Mouse (Mus musculus) limb, embryonic 14.5 days (tissue): ENCODE data around the gene Pnrc2. TPM values are rescaled to one million over a fixed set of nuclear protein-coding genes. Genes with fewer than 3 reads are reported as not detected.
A peak's percentile ranks its signal among the peaks of the same experiment; 100 is the strongest.

ENCODE experiments used
- ATAC-seq: fragments of 200-750 bp; cut with Nextera tagmentation; 2 replicates; pipeline ENCODE4 v1.8.0; 2017; ENCODE audit warnings: low read depth, moderate number of reproducible peaks, moderate TSS enrichment; ENCODE audit not compliant: low FRiP score
- DNase-seq: peaks from one replicate; pipeline ENCODE4 v3.0.0-alpha.2; 2015; ENCODE audit warnings: low spot score
- H3K27ac ChIP-seq: fragments of 300-500 bp; sonication (generic); replicated peaks from 2 replicates; pipeline ENCODE4 v1.5.1; 2014; ENCODE audit warnings: low read depth, mild to moderate bottlenecking, low read length, moderate library complexity, mixed read lengths
- H3K27me3 ChIP-seq: fragments of 300-500 bp; sonication (generic); 2 replicates; pipeline ENCODE4 v1.6.1; 2014; ENCODE audit warnings: low read length, mixed read lengths; ENCODE audit not compliant: control insufficient read depth, insufficient read depth
- H3K36me3 ChIP-seq: fragments of 300-500 bp; sonication (generic); 2 replicates; pipeline ENCODE4 v1.6.1; 2014; ENCODE audit warnings: mild to moderate bottlenecking, low read length, moderate library complexity, mixed read lengths; ENCODE audit not compliant: control insufficient read depth, insufficient read depth
- H3K4me1 ChIP-seq: fragments of 300-500 bp; sonication (generic); 2 replicates; pipeline ENCODE4 v1.6.1; 2014; ENCODE audit warnings: antibody characterized with exemption, low read length, mixed read lengths; ENCODE audit not compliant: control insufficient read depth, insufficient read depth
- H3K4me2 ChIP-seq: fragments of 300-500 bp; sonication (generic); replicated peaks from 2 replicates; pipeline ENCODE4 v1.6.1; 2014; ENCODE audit warnings: low read depth, mild to moderate bottlenecking, low read length, moderate library complexity; ENCODE audit not compliant: severe bottlenecking
- H3K4me3 ChIP-seq: fragments of 300-500 bp; sonication (generic); replicated peaks from 2 replicates; pipeline ENCODE4 v1.5.1; 2014; ENCODE audit warnings: low read length
- H3K9ac ChIP-seq: fragments of 300-500 bp; sonication (generic); 2 replicates; pipeline ENCODE4 v1.6.1; 2014; ENCODE audit warnings: mild to moderate bottlenecking, low read depth, low read length, moderate library complexity; ENCODE audit not compliant: severe bottlenecking
- H3K9me3 ChIP-seq: fragments of 300-500 bp; sonication (generic); 2 replicates; pipeline ENCODE4 v1.6.1; 2016; ENCODE audit warnings: low read length; ENCODE audit not compliant: control insufficient read depth
- POLR2A ChIP-seq: fragments of 200-500 bp; IDR thresholded peaks from 2 replicates; pipeline ENCODE4 v1.8.0; 2012; ENCODE audit warnings: inconsistent platforms, mild to moderate bottlenecking, moderate library complexity, borderline replicate concordance; ENCODE audit not compliant: insufficient read depth, insufficient read length; ENCODE audit errors: extremely low read depth
- WGBS: fragments of 180-500 bp; shearing (Covaris S2); extraction: QIAGEN DNeasy Blood & Tissue Kit; methylation state at CpG from one replicate; pipeline ENCODE4 v1.1.7; 2014; 5-methylcytosine and 5-hydroxymethylcytosine counted together
- polyA plus RNA-seq, 2 experiments: library from polyadenylated mRNA; depleted of rRNA in 1 of 2; stranded (reverse) in 1 of 2; unstranded in 1 of 2; fragments of >200 nt; fragmentation: Nextera tagmentation in 1 of 2; extraction: Ambion mirVana in 1 of 2; gene quantifications; 2 replicates each; pipeline versions ENCODE4 v1.2.1 to v1.2.3; 2012 to 2014

The Pnrc2 gene
- polyA plus RNA-seq, 2 experiments, result 105 to 165 TPM

GRCm38 (mm10) chr4:135919280-135919639, 45.6 kb upstream of the Pnrc2 start:
- ATAC-seq (no peak), DNase-seq (no peak)
- Histone ChIP-seq H3K4me3 (no peak overlapping the region), H3K27ac (no peak overlapping the region), H3K36me3 (peaks cover 6% of the 10 kb centered on the region; the same call in 1 of the 2 replicates), H3K27me3 (no peaks in the 10 kb centered on the region), H3K4me2 (no peak overlapping the region), H3K9ac (no peak overlapping the region), H3K4me1 (peaks cover 8% of the 10 kb centered on the region; the same call in 1 of the 2 replicates), H3K9me3 (no peaks in the 10 kb centered on the region)
- 92% methylated on average over 3 of the region's 3 CpGs for WGBS
- TF ChIP-seq POLR2A, result no peak

DNA sequence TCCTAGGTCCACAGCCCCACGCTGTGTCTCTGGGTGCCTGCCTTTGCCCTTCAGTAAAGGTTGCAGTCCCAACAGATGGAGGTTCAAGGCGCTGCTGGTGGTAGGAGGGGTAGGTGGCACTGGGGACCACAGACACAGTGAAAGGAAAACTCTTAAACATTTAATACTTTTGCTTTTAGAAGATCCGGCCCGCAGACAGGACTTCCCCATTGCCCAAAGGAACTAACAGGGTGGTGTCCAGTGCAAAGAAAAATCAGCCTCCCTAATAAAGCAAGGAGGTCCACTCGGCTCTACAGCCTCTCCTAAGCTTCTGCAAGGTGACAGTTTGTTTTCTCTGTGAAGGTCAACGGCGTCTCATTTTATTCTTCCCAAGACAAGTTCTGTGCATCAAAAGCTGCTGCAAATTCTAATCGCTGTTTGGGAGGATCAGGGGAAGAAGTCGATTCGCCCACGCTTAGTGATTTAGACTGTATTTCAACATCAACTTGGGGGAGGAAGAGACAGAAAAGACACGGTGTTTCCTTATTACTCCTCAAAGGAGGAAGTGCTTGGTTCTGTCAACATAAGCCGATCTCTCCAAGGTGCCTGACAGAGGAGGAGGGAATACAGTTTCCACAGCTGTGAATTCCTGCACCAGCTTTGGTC, 45.1 kb upstream of the Pnrc2 start:
- ATAC-seq (no peak), DNase-seq (no peak)
- H3K9me3 ChIP-seq, result no peaks in the 10 kb centered on the region
- TF ChIP-seq POLR2A, result no peak
- H3K4me2 ChIP-seq, result no peak overlapping the region
- H3K36me3 ChIP-seq, result peaks cover 5% of the 10 kb centered on the region; the same call in 1 of the 2 replicates
- 83% methylated on average over 13 of the region's 13 CpGs for WGBS
- H3K27ac ChIP-seq, result no peak overlapping the region
- no peaks in the 10 kb centered on the region for H3K27me3 ChIP-seq
- H3K4me3 ChIP-seq, result no peak overlapping the region
- no peak overlapping the region for H3K9ac ChIP-seq
- peaks cover 8% of the 10 kb centered on the region; the same call in 1 of the 2 replicates for H3K4me1 ChIP-seq

GRCm38 (mm10) chr4:135913433-135913832, 39.8 kb upstream of the Pnrc2 start:
- Histone ChIP-seq H3K27me3 (no peaks in the 10 kb centered on the region), H3K9me3 (no peaks in the 10 kb centered on the region), H3K4me2 (no peak overlapping the region), H3K4me1 (peaks cover 7% of the 10 kb centered on the region; the same call in 1 of the 2 replicates), H3K27ac (no peak overlapping the region), H3K36me3 (no peaks in the 10 kb centered on the region), H3K4me3 (no peak overlapping the region), H3K9ac (no peak overlapping the region)
- WGBS, result 77% methylated on average over 4 of the region's 4 CpGs
- no peak for TF ChIP-seq POLR2A
- DNase-seq, result no peak
- no peak for ATAC-seq

DNA sequence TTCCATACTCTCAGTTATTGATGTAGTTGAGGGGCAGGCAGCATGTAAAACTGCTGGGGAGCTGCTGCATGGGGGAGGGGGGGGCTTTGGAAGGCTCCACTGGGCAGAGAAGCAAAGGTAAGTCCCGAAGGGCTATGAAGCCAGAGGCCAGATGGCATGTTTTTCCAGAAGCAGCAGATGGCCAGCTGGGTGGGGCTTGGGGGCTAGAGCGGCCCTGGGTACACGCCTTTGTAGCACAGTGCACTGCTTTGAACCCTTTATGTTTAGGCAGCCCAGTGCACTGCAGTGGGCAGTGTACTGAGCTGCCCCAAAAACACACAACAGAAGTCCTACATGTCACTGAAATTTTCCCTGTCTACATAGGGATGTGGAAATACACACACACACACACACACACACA, 39.2 kb upstream of the Pnrc2 start:
- Histone ChIP-seq H3K4me3 (no peak overlapping the region), H3K27ac (no peak overlapping the region; the same call in 1 of the 2 replicates), H3K9ac (no peak overlapping the region), H3K27me3 (no peaks in the 10 kb centered on the region), H3K9me3 (no peaks in the 10 kb centered on the region), H3K4me2 (no peak overlapping the region), H3K4me1 (peaks cover 7% of the 10 kb centered on the region; the same call in 1 of the 2 replicates), H3K36me3 (no peaks in the 10 kb centered on the region)
- DNase-seq (no peak), ATAC-seq (no peak)
- 2% methylated on average over 3 of the region's 3 CpGs for WGBS
- TF ChIP-seq POLR2A, result no peak

GRCm38 (mm10) chr4:135912164-135912563, 38.5 kb upstream of the Pnrc2 start:
- Histone ChIP-seq H3K9me3 (no peaks in the 10 kb centered on the region), H3K27me3 (no peaks in the 10 kb centered on the region), H3K4me1 (peaks cover 7% of the 10 kb centered on the region; the same call in 1 of the 2 replicates), H3K4me2 (no peak overlapping the region), H3K9ac (no peak overlapping the region), H3K36me3 (no peaks in the 10 kb centered on the region), H3K4me3 (no peak overlapping the region), H3K27ac (no peak overlapping the region)
- 44% methylated on average over 3 of the region's 3 CpGs for WGBS
- DNase-seq, result no peak
- no peak for TF ChIP-seq POLR2A
- 0 out of 2 replicates have a peak, but pooled peaks have one; percentile 15 for ATAC-seq
